Mouse (Mus musculus): ENCODE results near the gene Gm12248. TPM values are rescaled to one million over a fixed set of nuclear protein-coding genes. Genes with fewer than 3 reads are reported as not detected.

Gm12248 gene
- polyA plus RNA-seq, 1 experiment from 2014 or later = 0.12 TPM

Other genes starting within 250 kb of the Gm12248 start
- 16.4 and 17.4 TPM in 2 replicates for gene Larp1, start 84.1 kb downstream of the Gm12248 start, polyA plus RNA-seq (2015; fragmentation: Nextera tagmentation; extraction: Ambion mirVana)
- gene Cnot8, start 11.0 kb upstream of the Gm12248 start, polyA plus RNA-seq (2015; fragmentation: Nextera tagmentation; extraction: Ambion mirVana) = 114 and 117 TPM in 2 replicates
- 13.6 and 17.0 TPM in 2 replicates for gene Gemin5, start 75.4 kb upstream of the Gm12248 start, polyA plus RNA-seq (2015; fragmentation: Nextera tagmentation; extraction: Ambion mirVana)
- gene Mrpl22, start 78.5 kb upstream of the Gm12248 start, polyA plus RNA-seq (2015; fragmentation: Nextera tagmentation; extraction: Ambion mirVana) = 104 and 108 TPM in 2 replicates
- gene Igtp, start 106.4 kb upstream of the Gm12248 start, polyA plus RNA-seq (2015; fragmentation: Nextera tagmentation; extraction: Ambion mirVana) = 1.6 and 1.7 TPM in 2 replicates
- gene Irgm2, start 106.5 kb upstream of the Gm12248 start, polyA plus RNA-seq (2015; fragmentation: Nextera tagmentation; extraction: Ambion mirVana) = 0.75 and 0.99 TPM in 2 replicates
- 0.08 TPM in 1 of 2 replicates, not detected in the other for gene 4930438A08Rik, start 181.7 kb upstream of the Gm12248 start, polyA plus RNA-seq (2015; fragmentation: Nextera tagmentation; extraction: Ambion mirVana)
- gene Zfp692, start 213.9 kb upstream of the Gm12248 start, polyA plus RNA-seq (2015; fragmentation: Nextera tagmentation; extraction: Ambion mirVana) = 26.7 and 27.1 TPM in 2 replicates
- gene Zfp672, start 237.2 kb upstream of the Gm12248 start, polyA plus RNA-seq (2015; fragmentation: Nextera tagmentation; extraction: Ambion mirVana) = 38.4 and 40.2 TPM in 2 replicates
- 48.5 and 49.9 TPM in 2 replicates for gene Sh3bp5l, start 237.6 kb upstream of the Gm12248 start, polyA plus RNA-seq (2015; fragmentation: Nextera tagmentation; extraction: Ambion mirVana)